Mouse (Mus musculus): ENCODE measurements around the gene Stk35.

Gene Stk35

GRCm38 (mm10) chr2:129800271-129800903 is at the start of gene Stk35:
Gene Stk35, plus strand, starts transcription at chr2:129800517.
- DNase-seq (ENCODE audit: low read depth in 2 of 2, low spot score in 2 of 2), result peak; percentile 44 to 46

- DNase-seq (ENCODE audit: low read depth in 2 of 2, low spot score in 2 of 2), result no peak
Observed at GRCm38 (mm10) chr2:129782046-129782445, 18.3 kb upstream of the Stk35 start.

- DNase-seq (ENCODE audit: low read depth in 2 of 2, low spot score in 2 of 2), result no peak
Observed at GRCm38 (mm10) chr2:129796501-129796900, 3.8 kb upstream of the Stk35 start.

GRCm38 (mm10) chr2:129797709-129798108 is 2.6 kb upstream of the Stk35 start:
- DNase-seq (ENCODE audit: low read depth in 2 of 2, low spot score in 2 of 2), result no peak

- DNase-seq (ENCODE audit: low read depth in 2 of 2, low spot score in 2 of 2), result no peak
Observed at GRCm38 (mm10) chr2:129798410-129798809, 1.9 kb upstream of the Stk35 start.

GRCm38 (mm10) chr2:129800904-129801230 is 550 bp downstream of the Stk35 start:
- peak in 1 of 2 experiments; percentile 32 for DNase-seq (ENCODE audit: low read depth in 2 of 2, low spot score in 2 of 2)

GRCm38 (mm10) chr2:129801231-129802029 is 1.1 kb downstream of the Stk35 start:
- peak; percentile 69 to 84 for DNase-seq (ENCODE audit: low read depth in 2 of 2, low spot score in 2 of 2)

- DNase-seq (ENCODE audit: low read depth in 2 of 2, low spot score in 2 of 2), result no peak
Observed at GRCm38 (mm10) chr2:129805486-129805885, 5.2 kb downstream of the Stk35 start.

GRCm38 (mm10) chr2:129806486-129806885 is 6.2 kb downstream of the Stk35 start:
- no peak for DNase-seq (ENCODE audit: low read depth in 2 of 2, low spot score in 2 of 2)

GRCm38 (mm10) chr2:129810563-129810962 is 10.2 kb downstream of the Stk35 start:
- no peak for DNase-seq (ENCODE audit: low read depth in 2 of 2, low spot score in 2 of 2)

GRCm38 (mm10) chr2:129814033-129814432 is 13.7 kb downstream of the Stk35 start:
- DNase-seq (ENCODE audit: low read depth in 2 of 2, low spot score in 2 of 2), result no peak

- no peak for DNase-seq (ENCODE audit: low read depth in 2 of 2, low spot score in 2 of 2)
Observed at GRCm38 (mm10) chr2:129815076-129815475, 14.8 kb downstream of the Stk35 start.

GRCm38 (mm10) chr2:129817603-129818257 is 17.4 kb downstream of the Stk35 start:
- DNase-seq (ENCODE audit: low read depth in 2 of 2, low spot score in 2 of 2), result no peak

GRCm38 (mm10) chr2:129818868-129819267 is 18.6 kb downstream of the Stk35 start:
- no peak for DNase-seq (ENCODE audit: low read depth in 2 of 2, low spot score in 2 of 2)

- no peak for DNase-seq (ENCODE audit: low read depth in 2 of 2, low spot score in 2 of 2)
Observed at GRCm38 (mm10) chr2:129819531-129819930, 19.2 kb downstream of the Stk35 start.

GRCm38 (mm10) chr2:129819951-129820350 is 19.6 kb downstream of the Stk35 start:
- DNase-seq (ENCODE audit: low read depth in 2 of 2, low spot score in 2 of 2), result no peak

GRCm38 (mm10) chr2:129821021-129821420 is 20.7 kb downstream of the Stk35 start:
- DNase-seq (ENCODE audit: low read depth in 2 of 2, low spot score in 2 of 2), result no peak

GRCm38 (mm10) chr2:129821568-129821967 is 21.3 kb downstream of the Stk35 start:
- no peak for DNase-seq (ENCODE audit: low read depth in 2 of 2, low spot score in 2 of 2)

- DNase-seq (ENCODE audit: low read depth in 2 of 2, low spot score in 2 of 2), result no peak
Observed at GRCm38 (mm10) chr2:129823310-129823709, 23.0 kb downstream of the Stk35 start.

GRCm38 (mm10) chr2:129824254-129824653 is 23.9 kb downstream of the Stk35 start:
- DNase-seq (ENCODE audit: low read depth in 2 of 2, low spot score in 2 of 2), result no peak

- DNase-seq (ENCODE audit: low read depth in 2 of 2, low spot score in 2 of 2), result no peak
Observed at GRCm38 (mm10) chr2:129826141-129826540, 25.8 kb downstream of the Stk35 start.

- no peak for DNase-seq (ENCODE audit: low read depth in 2 of 2, low spot score in 2 of 2)
Observed at GRCm38 (mm10) chr2:129832993-129833392, 32.7 kb downstream of the Stk35 start.
